Mouse (Mus musculus) cortical plate, adult 2 months (tissue): ENCODE data around the gene Fam117a. TPM values are rescaled to one million over a fixed set of nuclear protein-coding genes. Genes with fewer than 3 reads are reported as not detected.

Source experiments
- H3K27ac ChIP-seq: fragments of 200-500 bp; 2 replicates; pipeline ENCODE4 v1.5.1; 2012; ENCODE audit warnings: low read length, control low read depth, inconsistent platforms; ENCODE audit not compliant: insufficient read depth
- H3K4me1 ChIP-seq: fragments of 200-500 bp; 2 replicates; pipeline ENCODE4 v1.6.1; 2011; ENCODE audit warnings: low read length; ENCODE audit not compliant: control insufficient read depth, insufficient read depth
- H3K4me3 ChIP-seq: fragments of 200-500 bp; 2 replicates; pipeline ENCODE4 v1.5.1; 2011; ENCODE audit warnings: mild to moderate bottlenecking, low read length, control low read depth; ENCODE audit not compliant: insufficient read depth
- CTCF ChIP-seq: fragments of 200-500 bp; IDR thresholded peaks from 2 replicates; pipeline ENCODE4 v1.5.1; 2011; ENCODE audit warnings: mild to moderate bottlenecking, control low read depth, low read length; ENCODE audit not compliant: insufficient read depth; ENCODE audit errors: extremely low read depth
- POLR2A ChIP-seq: fragments of 200-500 bp; IDR thresholded peaks from 2 replicates; pipeline ENCODE4 v1.6.1; 2011; ENCODE audit warnings: mild to moderate bottlenecking, low read length, control low read depth; ENCODE audit not compliant: insufficient read depth; ENCODE audit errors: extremely low read depth
- polyA plus RNA-seq: library from polyadenylated mRNA; depleted of rRNA; stranded (reverse); fragments of >200 nt; gene quantifications from 2 replicates; pipeline ENCODE4 v1.2.3, GENCODE M21; 2012

Fam117a gene
- polyA plus RNA-seq, 1 experiment, result 7.7 TPM

GRCm38 (mm10) chr11:95310007-95310647 lies 26.7 kb upstream of the Fam117a start, which contains the start of gene Kat7:
Kat7 (minus strand) TSS chr11:95310246.
- peak within 1 kb of the TSS; percentile 75 for H3K27ac ChIP-seq
- H3K4me3 ChIP-seq, result peak within 1 kb of the TSS; percentile 62
- peaks cover 2% of the 10 kb centered on the region; the same call in 1 of the 2 replicates for H3K4me1 ChIP-seq
- TF ChIP-seq CTCF, result no peak
- TF ChIP-seq POLR2A, result peak; percentile 76; the same call in 1 of the 2 replicates

- H3K27ac ChIP-seq, result peak overlapping the region; percentile 6; the same call in 1 of the 2 replicates
- TF ChIP-seq POLR2A (no peak), CTCF (no peak)
- peaks cover 2% of the 10 kb centered on the region; the same call in 1 of the 2 replicates for H3K4me1 ChIP-seq
- H3K4me3 ChIP-seq, result peak overlapping the region; percentile 62
Observed at GRCm38 (mm10) chr11:95310648-95311424, 26.0 kb upstream of the Fam117a start.

GRCm38 (mm10) chr11:95311425-95311807 lies 25.4 kb upstream of the Fam117a start:
- TF ChIP-seq CTCF (no peak), POLR2A (no peak)
- no peak overlapping the region for H3K27ac ChIP-seq
- peaks cover 2% of the 10 kb centered on the region; the same call in 1 of the 2 replicates for H3K4me1 ChIP-seq
- 0 out of 2 replicates have a peak overlapping the region, but pooled peaks have one; percentile 62 for H3K4me3 ChIP-seq

GRCm38 (mm10) chr11:95315215-95315955 lies 21.4 kb upstream of the Fam117a start:
- H3K4me1 ChIP-seq, result peaks cover 2% of the 10 kb centered on the region; the same call in 1 of the 2 replicates
- TF ChIP-seq CTCF (no peak), POLR2A (no peak)

GRCm38 (mm10) chr11:95318116-95318515 lies 18.7 kb upstream of the Fam117a start:
- no peak overlapping the region for H3K4me3 ChIP-seq
- TF ChIP-seq POLR2A (no peak), CTCF (no peak)
- H3K27ac ChIP-seq, result no peak overlapping the region
- H3K4me1 ChIP-seq, result no peaks in the 10 kb centered on the region

More at GRCm38 (mm10) chr11:95315215-95315955, 21.4 kb upstream of the Fam117a start:
- no peak overlapping the region for H3K27ac ChIP-seq
- H3K4me3 ChIP-seq, result no peak overlapping the region

GRCm38 (mm10) chr11:95319506-95319905 lies 17.3 kb upstream of the Fam117a start:
- Histone ChIP-seq H3K27ac (no peak overlapping the region), H3K4me3 (no peak overlapping the region), H3K4me1 (no peaks in the 10 kb centered on the region)
- TF ChIP-seq POLR2A (no peak), CTCF (peak; percentile 36)

- no peak for TF ChIP-seq POLR2A
- TF ChIP-seq CTCF, result no peak
- Histone ChIP-seq H3K4me3 (no peak overlapping the region), H3K4me1 (no peaks in the 10 kb centered on the region), H3K27ac (no peak overlapping the region)
Observed at GRCm38 (mm10) chr11:95320010-95320409, 16.8 kb upstream of the Fam117a start.

- Histone ChIP-seq H3K4me1 (no peaks in the 10 kb centered on the region), H3K4me3 (no peak overlapping the region), H3K27ac (no peak overlapping the region)
- TF ChIP-seq POLR2A (no peak), CTCF (no peak)
Observed at GRCm38 (mm10) chr11:95324181-95324580, 12.6 kb upstream of the Fam117a start.

GRCm38 (mm10) chr11:95325832-95326231 lies 11.0 kb upstream of the Fam117a start:
- Histone ChIP-seq H3K27ac (no peak overlapping the region), H3K4me3 (no peak overlapping the region), H3K4me1 (no peaks in the 10 kb centered on the region)
- TF ChIP-seq CTCF (no peak), POLR2A (no peak)

GRCm38 (mm10) chr11:95326243-95326642 lies 10.6 kb upstream of the Fam117a start:
- TF ChIP-seq POLR2A (no peak), CTCF (no peak)
- Histone ChIP-seq H3K4me3 (no peak overlapping the region), H3K27ac (no peak overlapping the region), H3K4me1 (no peaks in the 10 kb centered on the region)
